Mouse (Mus musculus) T-cell, adult 66 days (primary cell): ENCODE measurements around the gene Tom1. TPM values are rescaled to one million over a fixed set of nuclear protein-coding genes. Genes with fewer than 3 reads are reported as not detected.

ENCODE experiments used
- total RNA-seq, 2 experiments: library from RNA; stranded (reverse); gene quantifications; 3 replicates in 1 of 2; 4 replicates in 1 of 2; pipeline ENCODE4 v1.2.4; 2023

The Tom1 gene
- 10 to 100 TPM; 21.7 to 23.2 TPM for total RNA-seq

GRCm38 (mm10) chr8:75033511-75034243 lies at the start of gene Tom1:
Tom1 (plus strand) TSS chr8:75033705.

DNA sequence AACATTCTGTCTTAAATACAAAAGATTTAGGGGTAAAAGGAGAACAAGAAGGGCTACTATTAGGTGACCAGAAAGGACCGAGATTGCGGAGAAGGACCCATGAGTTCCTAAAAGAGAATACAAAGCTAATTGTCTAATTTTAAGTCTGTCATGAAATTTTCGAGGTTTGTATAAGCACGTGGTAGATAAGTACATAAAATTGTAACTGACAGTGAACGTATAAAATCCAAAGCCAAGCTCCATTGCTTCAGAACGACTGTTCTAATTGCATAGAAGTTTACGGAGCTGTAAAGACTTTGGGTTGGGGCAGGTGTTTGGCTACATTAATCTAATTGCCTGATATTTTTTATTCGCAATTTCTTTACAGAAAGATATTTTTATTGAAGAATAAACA lies 40.4 kb upstream of the Tom1 start, which contains the start of gene Hmgxb4:
Gene Hmgxb4 (plus strand): TSS at position 276 of the 394 bp plus-strand sequence.

DNA sequence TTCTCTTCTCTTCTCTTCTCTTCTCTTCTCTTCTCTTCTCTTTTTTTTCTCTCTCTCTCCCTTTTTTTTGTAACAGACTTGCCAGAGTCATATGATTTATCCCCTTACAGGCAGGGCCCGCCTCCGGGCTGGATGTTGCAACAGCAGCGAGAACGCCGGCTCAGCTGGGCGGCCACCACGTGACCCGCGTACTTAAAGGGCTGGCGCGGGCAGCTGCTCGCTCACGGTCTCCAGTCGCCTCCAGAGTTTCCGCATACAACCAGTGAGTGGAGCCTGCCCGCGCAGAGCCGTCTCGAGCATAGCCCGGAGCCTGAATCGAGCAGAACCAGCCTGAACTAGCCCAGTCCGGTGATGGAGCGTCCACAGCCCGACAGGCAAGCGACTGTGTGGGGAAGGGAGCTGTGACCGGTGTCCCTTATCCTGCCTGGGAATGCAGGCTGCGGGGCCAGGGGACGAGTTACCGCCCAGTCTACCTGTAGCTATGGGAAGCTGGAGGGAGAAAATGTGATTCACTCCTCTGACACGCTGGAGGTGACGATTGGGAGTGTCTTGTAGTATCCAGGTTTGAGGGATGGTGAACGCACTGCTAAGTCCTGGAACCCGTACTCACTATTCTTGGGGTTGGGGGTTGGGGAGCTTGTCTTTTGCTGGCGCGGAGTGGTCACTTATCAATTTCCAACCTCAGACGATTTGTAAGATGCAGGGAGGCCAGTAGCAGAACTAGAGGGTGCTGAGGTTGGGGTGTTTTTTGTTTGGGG lies 60.1 kb downstream of the Tom1 start, which contains the start of gene Hmox1:
Gene Hmox1 (plus strand): TSS at position 223 of the 758 bp plus-strand sequence.

DNA sequence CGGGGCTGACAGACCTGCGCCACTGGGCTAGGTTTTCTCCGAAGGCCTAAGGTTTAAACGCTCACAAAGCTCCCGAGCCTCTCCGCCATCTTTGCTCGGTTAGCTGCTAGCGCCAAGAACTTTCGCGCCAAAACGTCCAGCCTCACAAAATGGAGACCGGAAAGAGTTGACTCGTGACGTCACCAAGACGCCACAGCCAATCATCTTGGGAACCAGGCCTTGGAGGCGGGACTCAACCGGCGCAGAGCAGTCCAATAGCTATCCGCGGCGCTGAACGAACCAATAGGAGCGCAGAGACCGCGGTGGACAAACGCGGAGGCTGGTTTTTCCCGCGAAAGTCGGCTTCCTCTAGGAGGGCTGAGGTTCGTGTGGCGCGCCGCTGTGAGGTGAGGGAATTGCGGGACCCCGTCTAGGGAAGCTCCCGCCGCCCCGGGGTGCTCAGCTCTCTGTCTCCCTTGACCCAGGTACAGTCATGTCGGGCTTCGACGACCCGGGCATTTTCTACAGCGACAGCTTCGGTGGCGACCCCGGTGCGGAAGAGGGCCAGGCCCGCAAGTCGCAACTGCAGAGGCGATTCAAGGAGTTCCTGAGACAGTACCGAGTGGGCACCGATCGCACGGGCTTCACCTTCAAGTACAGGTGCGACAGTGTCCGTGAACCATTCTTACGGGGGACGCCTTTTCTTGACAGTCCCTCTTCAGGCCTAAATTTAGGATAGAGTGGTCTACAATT lies 75.9 kb downstream of the Tom1 start, which contains the start of gene Mcm5:
Gene Mcm5 (plus strand): TSS at position 334 of the 732 bp plus-strand sequence.

Other genes starting within 250 kb of the Tom1 start
- gene Isx, start 160.5 kb upstream of the Tom1 start, total RNA-seq: not detected
- gene Hmgxb4, start 40.3 kb upstream of the Tom1 start, total RNA-seq: 10 to 100 TPM; 30.0 to 31.1 TPM
- 10 to 100 TPM; 13.1 to 23.6 TPM for gene Hmox1, start 59.9 kb downstream of the Tom1 start, total RNA-seq
- gene Mcm5, start 75.9 kb downstream of the Tom1 start, total RNA-seq: 10 to 100 TPM; 63.4 to 65.5 TPM
- under 1 TPM in 1 of 2 experiments, not detected in 1; 0.62 TPM for gene Rasd2, start 180.2 kb downstream of the Tom1 start, total RNA-seq